Mouse (Mus musculus) hindbrain, embryonic 11.5 days (tissue): ENCODE data around the gene Ppdpf. TPM values are rescaled to one million over a fixed set of nuclear protein-coding genes. Genes with fewer than 3 reads are reported as not detected.

Source experiments
- ATAC-seq: fragments of 200-750 bp; cut with Nextera tagmentation; 2 replicates; pipeline ENCODE4 v1.8.0; 2017; ENCODE audit warnings: mild to moderate bottlenecking, moderate TSS enrichment, moderate library complexity; ENCODE audit not compliant: low FRiP score
- DNase-seq: peaks from one replicate; pipeline ENCODE4 v3.0.0-alpha.2; 2015; ENCODE audit warnings: low spot score
- H3K27ac ChIP-seq: fragments of 300-500 bp; sonication (generic); 2 replicates; pipeline ENCODE4 v1.5.1; 2014; ENCODE audit warnings: mild to moderate bottlenecking, low read depth, low read length
- H3K27me3 ChIP-seq: fragments of 300-500 bp; sonication (generic); 2 replicates; pipeline ENCODE4 v1.6.1; 2014; ENCODE audit warnings: mild to moderate bottlenecking, low read length, moderate library complexity, mixed read lengths; ENCODE audit not compliant: control insufficient read depth, insufficient read depth
- H3K36me3 ChIP-seq: fragments of 300-500 bp; sonication (generic); 2 replicates; pipeline ENCODE4 v1.6.1; 2014; ENCODE audit warnings: mild to moderate bottlenecking, low read length, moderate library complexity, mixed read lengths; ENCODE audit not compliant: control insufficient read depth, insufficient read depth
- H3K4me1 ChIP-seq: fragments of 300-500 bp; sonication (generic); replicated peaks from 2 replicates; pipeline ENCODE4 v1.6.1; 2014; ENCODE audit warnings: low read length, mixed read lengths; ENCODE audit not compliant: control insufficient read depth, insufficient read depth
- H3K4me2 ChIP-seq: fragments of 300-500 bp; sonication (generic); replicated peaks from 2 replicates; pipeline ENCODE4 v1.6.1; 2014; ENCODE audit warnings: mild to moderate bottlenecking, low read depth, low read length
- H3K4me3 ChIP-seq: fragments of 300-500 bp; sonication (generic); 2 replicates; pipeline ENCODE4 v1.5.1; 2014; ENCODE audit warnings: low read depth, low read length
- H3K9ac ChIP-seq: fragments of 300-500 bp; sonication (generic); 2 replicates; pipeline ENCODE4 v1.6.1; 2014; ENCODE audit warnings: low read depth, low read length
- H3K9me3 ChIP-seq: fragments of 300-500 bp; sonication (generic); 2 replicates; pipeline ENCODE4 v1.6.1; 2016; ENCODE audit warnings: low read length; ENCODE audit not compliant: control insufficient read depth
- WGBS: fragments of 180-500 bp; shearing (Covaris S2); extraction: QIAGEN DNeasy Blood & Tissue Kit; methylation state at CpG from one replicate; pipeline ENCODE4 v1.1.7; 2014; 5-methylcytosine and 5-hydroxymethylcytosine counted together
- polyA plus RNA-seq: library from polyadenylated mRNA; unstranded; fragments of >200 nt; fragmentation: Nextera tagmentation; extraction: Ambion mirVana; gene quantifications from 2 replicates; pipeline ENCODE4 v1.2.1, GENCODE M21; 2014

The Ppdpf gene
- polyA plus RNA-seq, 1 experiment from 2014 or later: 410 TPM

DNA sequence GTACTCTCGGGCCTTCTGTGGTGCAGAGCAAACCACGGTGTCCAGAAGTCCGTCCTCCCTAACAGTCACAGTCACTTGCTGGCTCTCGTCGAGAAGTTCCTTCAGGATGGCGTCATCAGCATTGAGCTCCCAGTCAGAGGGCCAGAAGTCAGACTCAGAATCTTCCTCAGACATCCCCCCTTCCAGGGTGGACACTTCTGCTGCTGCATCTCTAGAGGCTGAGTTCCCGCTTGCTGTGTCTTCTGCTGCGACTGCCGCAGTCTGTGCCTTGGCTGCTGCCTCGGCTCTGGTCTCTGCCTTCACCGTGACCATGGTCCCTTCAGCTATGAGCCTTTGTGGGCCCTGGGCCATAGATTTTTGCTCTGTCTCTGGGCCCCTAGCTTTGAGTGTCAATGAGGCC is 47.6 kb downstream of the Ppdpf start:
- Histone ChIP-seq H3K4me2 (no peak overlapping the region), H3K27ac (no peak overlapping the region), H3K9me3 (no peaks in the 10 kb centered on the region), H3K4me1 (no peaks in the 10 kb centered on the region), H3K36me3 (no peaks in the 10 kb centered on the region), H3K27me3 (no peaks in the 10 kb centered on the region), H3K9ac (no peak overlapping the region), H3K4me3 (no peak overlapping the region)
- ATAC-seq: no peak
- WGBS: 95% methylated on average over 11 of the region's 11 CpGs
- no peak for DNase-seq

DNA sequence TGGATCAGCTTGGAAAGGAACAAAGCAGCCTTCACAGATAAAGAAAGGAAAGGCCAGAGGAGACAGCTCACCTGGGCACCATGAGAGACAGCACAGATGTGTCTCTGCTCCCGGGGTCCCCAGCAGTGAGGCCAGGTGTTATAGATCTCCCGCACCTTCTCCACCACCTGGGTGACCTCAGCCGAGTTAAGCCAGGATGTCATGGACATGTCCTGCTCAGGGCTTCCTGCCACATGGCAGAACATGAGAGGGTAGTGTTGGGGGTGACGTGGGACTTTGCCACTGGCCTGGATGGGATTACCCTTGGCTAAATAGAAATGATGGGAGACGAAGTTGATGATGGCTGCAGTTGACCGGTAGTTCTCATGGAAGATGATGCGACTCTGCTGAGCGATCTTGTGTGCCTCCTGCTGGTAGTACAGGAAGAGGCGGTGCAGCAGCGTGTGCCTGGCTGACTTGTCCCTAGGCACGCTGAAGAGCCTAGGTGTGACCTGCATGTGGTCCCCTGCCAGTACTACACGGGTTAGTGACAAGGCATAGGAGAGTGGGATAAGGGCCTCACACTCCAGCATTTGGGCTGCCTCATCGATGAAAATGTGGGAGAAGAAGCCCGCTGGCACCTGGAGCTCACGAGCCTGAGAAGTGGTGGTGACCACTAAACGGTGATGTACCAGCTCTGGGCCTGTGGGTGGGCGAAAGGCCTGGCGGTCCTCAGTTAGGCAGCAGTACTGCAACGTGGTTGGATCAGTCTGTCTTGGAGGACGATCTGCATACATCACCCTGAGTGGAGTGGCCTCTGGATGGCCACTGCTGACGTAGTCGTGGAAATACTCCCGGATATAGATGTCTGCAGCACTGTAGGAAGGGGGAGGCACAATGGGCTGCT is 48.9 kb downstream of the Ppdpf start:
- H3K27ac ChIP-seq: no peak overlapping the region
- no peak for DNase-seq
- ATAC-seq: no peak
- no peaks in the 10 kb centered on the region for H3K36me3 ChIP-seq
- H3K4me2 ChIP-seq: no peak overlapping the region
- no peak overlapping the region for H3K4me3 ChIP-seq
- H3K9ac ChIP-seq: no peak overlapping the region
- no peaks in the 10 kb centered on the region for H3K4me1 ChIP-seq
- 86% methylated on average over 23 of the region's 23 CpGs for WGBS
- no peaks in the 10 kb centered on the region for H3K9me3 ChIP-seq
- H3K27me3 ChIP-seq: no peaks in the 10 kb centered on the region

DNA sequence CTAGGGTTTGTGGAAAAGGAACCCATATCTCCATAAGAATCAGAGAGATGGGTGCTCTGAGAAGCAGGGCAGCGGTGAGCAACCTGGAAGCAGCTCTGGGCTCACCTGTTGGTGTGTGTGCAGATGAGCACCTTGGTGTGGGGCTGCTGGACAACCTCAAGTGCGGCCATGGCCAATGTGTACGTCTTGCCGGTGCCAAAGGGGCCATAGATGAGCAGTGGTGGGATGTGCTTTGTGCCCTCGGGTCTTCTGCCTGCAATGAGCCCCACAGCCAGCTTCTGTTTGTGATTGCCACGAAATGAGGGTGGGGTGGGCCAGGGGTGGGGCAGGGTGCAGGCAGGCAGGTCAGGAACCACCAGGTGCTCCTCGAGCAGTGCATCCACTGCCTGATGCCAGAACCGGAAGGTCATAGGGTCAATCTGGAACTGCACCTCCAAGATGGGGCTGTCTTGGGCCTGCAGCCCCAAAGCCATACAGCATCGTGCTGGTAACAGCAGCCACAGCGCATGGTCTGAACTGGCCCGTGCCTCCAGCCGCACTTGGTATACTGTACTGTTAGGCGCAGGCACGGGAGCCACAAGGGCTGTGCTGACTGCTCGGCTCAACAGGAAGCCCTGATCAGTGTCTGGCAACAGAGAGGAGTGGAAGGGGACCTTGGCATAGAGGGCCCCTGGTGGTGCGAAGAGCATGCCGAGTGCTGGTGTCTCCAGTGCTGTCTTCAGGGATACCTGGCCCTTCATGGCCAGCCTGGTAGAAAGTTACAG is 50.4 kb downstream of the Ppdpf start:
- ATAC-seq: no peak
- Histone ChIP-seq H3K27me3 (no peaks in the 10 kb centered on the region), H3K4me2 (no peak overlapping the region), H3K36me3 (no peaks in the 10 kb centered on the region), H3K4me1 (no peaks in the 10 kb centered on the region), H3K9me3 (no peaks in the 10 kb centered on the region), H3K27ac (no peak overlapping the region), H3K9ac (no peak overlapping the region), H3K4me3 (no peak overlapping the region)
- DNase-seq: no peak
- 87% methylated on average over 17 of the region's 17 CpGs for WGBS

DNA sequence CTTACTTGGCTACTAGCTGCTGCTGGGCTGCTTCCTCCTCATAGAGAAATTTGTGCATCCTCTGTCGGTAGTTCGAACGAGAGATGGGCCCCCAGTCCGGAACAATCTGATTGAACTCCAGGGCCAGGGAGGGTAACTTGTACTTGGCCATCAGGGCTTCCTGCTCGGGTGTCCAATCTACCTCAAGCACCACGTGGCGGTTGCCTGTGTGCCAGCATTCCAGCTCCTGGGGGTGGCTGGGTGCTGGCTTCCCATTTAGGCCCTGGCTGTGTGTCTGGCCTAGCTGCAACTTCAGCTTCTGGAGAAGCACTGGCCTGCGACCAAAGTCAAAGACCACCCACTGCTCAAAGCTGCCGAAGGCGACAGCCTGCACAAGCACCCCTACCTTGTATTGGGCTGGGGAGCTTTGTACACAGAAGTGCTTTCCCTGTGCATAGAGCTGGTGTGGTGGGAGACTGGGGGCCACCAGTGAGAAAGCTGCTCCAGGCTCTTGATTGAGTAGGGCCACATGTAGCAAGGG is 51.1 kb downstream of the Ppdpf start:
- Histone ChIP-seq H3K4me1 (no peaks in the 10 kb centered on the region), H3K9me3 (no peaks in the 10 kb centered on the region), H3K4me3 (no peak overlapping the region), H3K27ac (no peak overlapping the region), H3K4me2 (no peak overlapping the region), H3K9ac (no peak overlapping the region), H3K27me3 (no peaks in the 10 kb centered on the region), H3K36me3 (no peaks in the 10 kb centered on the region)
- no peak for DNase-seq
- WGBS: 77% methylated on average over 10 of the region's 10 CpGs
- ATAC-seq: no peak

Other genes starting within 250 kb of the Ppdpf start
- 80.5 and 91.5 TPM in 2 replicates for gene Nkain4, start 232.5 kb upstream of the Ppdpf start, polyA plus RNA-seq
- gene Arfgap1, start 220.0 kb upstream of the Ppdpf start, polyA plus RNA-seq: 50.2 and 50.5 TPM in 2 replicates
- 0.56 and 0.78 TPM in 2 replicates for gene Col20a1, start 200.7 kb upstream of the Ppdpf start, polyA plus RNA-seq
- gene Chrna4, start 143.7 kb upstream of the Ppdpf start, polyA plus RNA-seq: 45.0 and 54.1 TPM in 2 replicates
- 16.3 and 18.9 TPM in 2 replicates for gene Kcnq2, start 51.9 kb upstream of the Ppdpf start, polyA plus RNA-seq
- 1.3 and 1.5 TPM in 2 replicates for gene Eef1a2, start 30.2 kb upstream of the Ppdpf start, polyA plus RNA-seq
- gene Ptk6, start 15.5 kb downstream of the Ppdpf start, polyA plus RNA-seq: not detected in 2 replicates
- 0.15 and 0.22 TPM in 2 replicates for gene Srms, start 25.9 kb downstream of the Ppdpf start, polyA plus RNA-seq
- gene Fndc11, start 32.8 kb downstream of the Ppdpf start, polyA plus RNA-seq: 0.29 TPM in 1 of 2 replicates, not detected in the other
- 0.48 and 0.57 TPM in 2 replicates for gene Helz2, start 54.8 kb downstream of the Ppdpf start, polyA plus RNA-seq
- gene Gmeb2, start 100.8 kb downstream of the Ppdpf start, polyA plus RNA-seq: 17.9 and 19.7 TPM in 2 replicates
- gene Stmn3, start 127.3 kb downstream of the Ppdpf start, polyA plus RNA-seq: 426 and 432 TPM in 2 replicates
- 41.6 and 45.6 TPM in 2 replicates for gene Rtel1, start 132.5 kb downstream of the Ppdpf start, polyA plus RNA-seq
- gene Zgpat, start 177.7 kb downstream of the Ppdpf start, polyA plus RNA-seq: 33.4 and 38.1 TPM in 2 replicates
- gene Arfrp1, start 178.2 kb downstream of the Ppdpf start, polyA plus RNA-seq: 51.6 and 55.2 TPM in 2 replicates
- gene Lime1, start 192.8 kb downstream of the Ppdpf start, polyA plus RNA-seq: 20.2 and 20.9 TPM in 2 replicates